Mouse (Mus musculus) MEL (cell line): ENCODE data around the gene Tmem114. TPM values are rescaled to one million over a fixed set of nuclear protein-coding genes. Genes with fewer than 3 reads are reported as not detected.

Experiments
- DNase-seq: peaks from one replicate; pipeline ENCODE4 v3.0.0; 2011; ENCODE audit warnings: low read depth, low spot score
- H3K27ac ChIP-seq: 2 replicates; pipeline ENCODE4 v1.5.1; 2012; ENCODE audit warnings: low read depth, mild to moderate bottlenecking, control low read depth, low read length, moderate library complexity; ENCODE audit not compliant: control insufficient read depth
- H3K27me3 ChIP-seq, 2 experiments: fragments of 150-350 bp in 1 of 2; sonication (generic) in 1 of 2; 2 replicates each; pipeline ENCODE4 v1.6.1; 2012; ENCODE audit warnings: low read length in 2 of 2, mild to moderate bottlenecking in 2 of 2, improper control_type of control experiment in 1 of 2, moderate library complexity in 1 of 2; ENCODE audit not compliant: insufficient read depth in 2 of 2, control insufficient read depth in 1 of 2
- H3K36me3 ChIP-seq, 2 experiments: 2 replicates each; pipeline ENCODE4 v1.6.1; 2012 to 2014; ENCODE audit warnings: low read length in 2 of 2, improper control_type of control experiment in 1 of 2, inconsistent platforms in 1 of 2, mild to moderate bottlenecking in 1 of 2; ENCODE audit not compliant: insufficient read depth in 2 of 2, control insufficient read depth in 1 of 2
- H3K4me1 ChIP-seq, 2 experiments: fragments of 150-350 bp in 1 of 2; sonication (generic) in 1 of 2; 2 replicates each; pipeline ENCODE4 v1.6.1; 2012; ENCODE audit warnings: low read length in 2 of 2, improper control_type of control experiment in 1 of 2, mild to moderate bottlenecking in 1 of 2; ENCODE audit not compliant: insufficient read depth in 2 of 2, control insufficient read depth in 1 of 2
- H3K4me3 ChIP-seq, 2 experiments: fragments of 150-350 bp in 1 of 2; sonication (generic) in 1 of 2; 2 replicates each; pipeline ENCODE4 v1.5.1; 2012; ENCODE audit warnings: low read depth in 2 of 2, low read length in 2 of 2, mild to moderate bottlenecking in 2 of 2, moderate library complexity in 2 of 2, control low read depth in 1 of 2, improper control_type of control experiment in 1 of 2; ENCODE audit not compliant: control insufficient read depth in 1 of 2, insufficient read depth in 1 of 2
- H3K79me2 ChIP-seq: 2 replicates; pipeline ENCODE4 v1.6.1; 2012; ENCODE audit warnings: mild to moderate bottlenecking, low read length, moderate library complexity; ENCODE audit not compliant: control insufficient read depth, poor library complexity, insufficient read depth
- H3K9ac ChIP-seq: 2 replicates; pipeline ENCODE4 v1.6.1; 2012; ENCODE audit warnings: low read depth, mild to moderate bottlenecking, control low read depth, low read length, moderate library complexity; ENCODE audit not compliant: control insufficient read depth, poor library complexity, severe bottlenecking
- H3K9me3 ChIP-seq: fragments of 150-350 bp; sonication (generic); replicated peaks from 2 replicates; pipeline ENCODE4 v1.6.1; 2012; ENCODE audit warnings: mild to moderate bottlenecking, low read length, improper control_type of control experiment, moderate library complexity; ENCODE audit not compliant: insufficient read depth
- BHLHE40 ChIP-seq: IDR thresholded peaks from 2 replicates; pipeline ENCODE4 v1.6.1; 2012; ENCODE audit warnings: low read depth, mild to moderate bottlenecking, inconsistent platforms, low read length, improper control_type of control experiment, borderline replicate concordance
- CHD2 ChIP-seq: IDR thresholded peaks from 2 replicates; pipeline ENCODE4 v1.6.1; 2011; ENCODE audit warnings: low read length, improper control_type of control experiment
- E2F4 ChIP-seq: IDR thresholded peaks from 2 replicates; pipeline ENCODE4 v1.6.1; 2011; ENCODE audit warnings: low read depth, low read length, improper control_type of control experiment, borderline replicate concordance
- ETS1 ChIP-seq: IDR thresholded peaks from 2 replicates; pipeline ENCODE4 v1.6.1; 2012; ENCODE audit warnings: low read depth, mild to moderate bottlenecking, inconsistent platforms, low read length, improper control_type of control experiment, moderate library complexity
- GABPA ChIP-seq: IDR thresholded peaks from 2 replicates; pipeline ENCODE4 v1.6.1; 2012; ENCODE audit warnings: low read depth, mild to moderate bottlenecking, inconsistent platforms, low read length, improper control_type of control experiment, moderate library complexity
- HCFC1 ChIP-seq: IDR thresholded peaks from 2 replicates; pipeline ENCODE4 v1.6.1; 2012; ENCODE audit warnings: low read depth, mild to moderate bottlenecking, inconsistent platforms, low read length, improper control_type of control experiment, moderate library complexity
- JUND ChIP-seq: IDR thresholded peaks from 2 replicates; pipeline ENCODE4 v1.6.1; 2011; ENCODE audit warnings: low read depth, mild to moderate bottlenecking, improper control_type of control experiment, low read length
- KAT2A ChIP-seq: conservative IDR thresholded peaks from 2 replicates; pipeline ENCODE4 v1.6.1; 2012; ENCODE audit warnings: low read depth, low read length, improper control_type of control experiment, inconsistent platforms
- MAFK ChIP-seq: IDR thresholded peaks from 2 replicates; pipeline ENCODE4 v1.6.1; 2011; ENCODE audit warnings: low read depth, mild to moderate bottlenecking, low read length, improper control_type of control experiment, borderline replicate concordance
- MAX ChIP-seq: IDR thresholded peaks from 2 replicates; pipeline ENCODE4 v1.6.1; 2011; ENCODE audit warnings: low read length, improper control_type of control experiment
- MAZ ChIP-seq: IDR thresholded peaks from 2 replicates; pipeline ENCODE4 v1.6.1; 2012; ENCODE audit warnings: low read depth, mild to moderate bottlenecking, inconsistent platforms, low read length, improper control_type of control experiment
- MEF2A ChIP-seq: IDR thresholded peaks from 2 replicates; pipeline ENCODE4 v1.6.1; 2014; ENCODE audit warnings: low read depth, mild to moderate bottlenecking, inconsistent platforms, low read length, improper control_type of control experiment; ENCODE audit not compliant: poor library complexity, insufficient replicate concordance, severe bottlenecking; ENCODE audit errors: extremely low read depth
- MXI1 ChIP-seq: IDR thresholded peaks from 2 replicates; pipeline ENCODE4 v1.6.1; 2011; ENCODE audit warnings: mild to moderate bottlenecking, low read depth, low read length, improper control_type of control experiment
- MYC ChIP-seq: IDR thresholded peaks from 2 replicates; pipeline ENCODE4 v1.6.1; 2011; ENCODE audit warnings: low read depth, mild to moderate bottlenecking, low read length, improper control_type of control experiment, moderate library complexity
- POLR2A ChIP-seq, 2 experiments: IDR thresholded peaks; 2 replicates each; pipeline ENCODE4 v1.6.1; 2011 to 2012; ENCODE audit warnings: low read length in 2 of 2, mild to moderate bottlenecking in 2 of 2, control low read depth in 1 of 2, improper control_type of control experiment in 1 of 2, low read depth in 1 of 2, moderate library complexity in 1 of 2; ENCODE audit not compliant: control insufficient read depth in 1 of 2, insufficient read depth in 1 of 2, poor library complexity in 1 of 2
- POLR2AphosphoS2 ChIP-seq: IDR thresholded peaks from 2 replicates; pipeline ENCODE4 v1.6.1; 2011; ENCODE audit warnings: low read length, improper control_type of control experiment
- POLR2AphosphoS5 ChIP-seq: IDR thresholded peaks from 2 replicates; pipeline ENCODE4 v1.6.1; 2012; ENCODE audit warnings: low read depth, borderline replicate concordance, mild to moderate bottlenecking, inconsistent platforms, low read length, moderate library complexity, mixed read lengths
- SIN3A ChIP-seq: IDR thresholded peaks from 2 replicates; pipeline ENCODE4 v1.6.1; 2012; ENCODE audit warnings: low read length, improper control_type of control experiment, inconsistent platforms
- SMC3 ChIP-seq: IDR thresholded peaks from 2 replicates; pipeline ENCODE4 v1.6.1; 2011; ENCODE audit warnings: low read depth, low read length, improper control_type of control experiment
- TAL1 ChIP-seq: IDR thresholded peaks from 2 replicates; pipeline ENCODE4 v1.6.1; 2012; ENCODE audit warnings: mild to moderate bottlenecking, inconsistent platforms, low read length, moderate library complexity, mixed read lengths
- ZMIZ1 ChIP-seq: IDR thresholded peaks from 2 replicates; pipeline ENCODE4 v1.6.1; 2012; ENCODE audit warnings: low read depth, mild to moderate bottlenecking, inconsistent platforms, low read length, improper control_type of control experiment, moderate library complexity
- ZNF384 ChIP-seq: IDR thresholded peaks from 2 replicates; pipeline ENCODE4 v1.6.1; 2012; ENCODE audit warnings: low read depth, mild to moderate bottlenecking, inconsistent platforms, low read length, improper control_type of control experiment
- polyA plus RNA-seq, 2 experiments: library from polyadenylated mRNA; stranded (reverse) in 1 of 2; unstranded in 1 of 2; fragments of >175 nt in 1 of 2; fragments of >200 nt in 1 of 2; gene quantifications; 2 replicates each; pipeline versions ENCODE4 v1.2.1 to v1.2.4; 2012; ENCODE audit warnings: low replicate concordance in 2 of 2, low read depth in 1 of 2; ENCODE audit not compliant: insufficient read length in 2 of 2, insufficient read depth in 1 of 2, missing spikeins in 1 of 2
- total RNA-seq: library from RNA; depleted of rRNA; stranded (reverse); fragments of 300-350 nt; gene quantifications from 2 replicates; pipeline ENCODE4 v1.2.3, GENCODE M21; 2012

The Tmem114 gene
- total and polyA plus RNA-seq, 3 experiments, result not detected

DNA sequence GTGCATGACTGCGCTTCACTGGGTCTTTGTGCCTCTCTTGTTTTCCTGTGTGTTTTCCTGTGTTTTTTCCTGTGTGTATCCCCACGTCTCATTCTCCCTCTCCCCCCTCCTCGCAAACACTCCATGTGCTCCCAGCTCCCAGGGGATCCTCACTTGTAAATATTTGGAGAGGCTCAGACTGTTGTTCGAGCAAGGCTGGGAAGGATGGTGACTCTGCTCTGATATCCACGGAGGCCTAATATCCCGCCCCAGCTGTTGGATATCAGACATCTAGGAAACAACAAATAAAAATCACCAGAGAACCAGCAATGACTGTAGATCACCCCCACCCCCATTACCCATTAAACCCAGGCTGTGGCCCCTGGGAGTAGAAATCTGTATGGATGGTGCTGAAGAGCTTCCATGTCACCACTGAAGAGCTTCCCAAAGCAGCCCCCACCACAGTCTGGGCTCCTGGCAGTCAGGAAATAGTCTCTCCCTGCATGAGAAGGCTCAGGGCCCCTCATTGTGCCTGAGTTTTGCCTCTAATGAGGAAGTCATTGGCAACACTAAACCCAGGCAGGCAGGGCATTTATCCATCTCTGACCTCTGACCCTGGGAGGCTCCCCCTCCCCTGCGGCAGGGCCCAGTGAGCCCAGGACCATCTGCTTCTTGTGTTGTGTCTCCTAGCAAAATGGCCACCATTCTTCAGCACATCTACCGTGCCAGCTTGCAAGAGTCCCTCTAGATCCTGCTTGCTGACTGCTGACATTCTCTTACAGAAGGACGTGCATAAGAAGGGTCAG is 23.6 kb downstream of the Tmem114 start:
- Histone ChIP-seq H3K4me3 (no peak overlapping the region), H3K36me3 (no peaks in the 10 kb centered on the region), H3K9ac (no peak overlapping the region), H3K27ac (no peak overlapping the region), H3K27me3 (no peaks in the 10 kb centered on the region), H3K9me3 (no peaks in the 10 kb centered on the region), H3K4me1 (no peaks in the 10 kb centered on the region), H3K79me2 (no peaks in the 10 kb centered on the region)
- no peak for TF ChIP-seq HCFC1
- TF ChIP-seq TAL1, result no peak
- no peak for TF ChIP-seq MAFK
- no peak for TF ChIP-seq POLR2AphosphoS5
- no peak for DNase-seq

DNA sequence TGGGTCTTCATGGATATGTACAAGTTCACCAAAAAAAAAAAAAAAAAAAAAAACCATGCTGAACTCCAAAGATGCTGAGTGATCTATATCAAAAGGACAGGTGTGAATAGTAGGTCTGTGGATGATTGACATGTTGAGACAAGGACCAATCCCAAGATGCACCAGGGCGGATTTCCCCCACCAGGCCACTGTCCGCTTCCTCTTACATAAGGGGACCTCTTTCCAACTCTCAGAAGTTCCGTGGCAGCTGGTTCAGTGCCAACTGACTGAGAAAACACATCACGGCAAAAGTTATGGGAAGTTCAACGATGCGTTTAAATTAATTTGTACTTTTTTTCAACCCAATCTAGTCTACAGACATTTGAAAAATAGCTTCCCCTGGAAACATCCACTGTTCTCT is 25.1 kb downstream of the Tmem114 start:
- TF ChIP-seq SIN3A (no peak), ETS1 (no peak), ZNF384 (no peak), POLR2A (IDR thresholded peaks at IDR 0.05; ENCODE audit: control insufficient read depth in 1 of 2, insufficient read depth in 1 of 2, low read depth in 1 of 2, low read length in 2 of 2, poor library complexity in 1 of 2) (no peak), MAX (no peak), TAL1 (no peak), JUND (no peak), MAFK (no peak), MEF2A (no peak), E2F4 (no peak), SMC3 (no peak)
- TF ChIP-seq, all 39 proteins: peak for 0

DNA sequence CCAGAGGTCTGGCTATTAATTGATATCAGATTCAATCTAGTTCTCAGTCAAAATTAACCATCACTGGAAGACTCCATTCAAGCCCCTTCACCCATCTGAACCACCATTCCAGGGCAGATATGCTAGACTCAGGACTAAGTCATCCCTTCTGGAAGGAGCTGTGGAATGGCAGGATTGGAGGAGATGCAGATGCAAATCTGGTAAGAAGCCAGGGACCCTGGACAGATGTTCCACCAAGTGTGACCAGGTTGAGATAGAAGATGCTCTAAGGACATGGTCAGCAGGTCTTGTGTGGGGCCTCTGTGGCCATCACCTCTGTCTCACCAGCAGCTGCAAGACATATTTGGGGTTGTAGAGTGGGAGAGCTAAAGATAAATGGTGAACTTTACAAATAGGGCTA is 30.0 kb downstream of the Tmem114 start:
- no peak overlapping the region for H3K9ac ChIP-seq
- H3K27ac ChIP-seq, result no peak overlapping the region
- H3K9me3 ChIP-seq, result no peaks in the 10 kb centered on the region
- H3K36me3 ChIP-seq, result no peaks in the 10 kb centered on the region
- H3K4me1 ChIP-seq, result no peaks in the 10 kb centered on the region
- DNase-seq, result no peak
- H3K79me2 ChIP-seq, result no peaks in the 10 kb centered on the region
- TF ChIP-seq MYC, result no peak
- TF ChIP-seq E2F4, result no peak
- TF ChIP-seq POLR2AphosphoS2, result no peak
- no peak for TF ChIP-seq JUND
- TF ChIP-seq MAZ, result no peak
- no peak for TF ChIP-seq BHLHE40
- TF ChIP-seq GABPA, result no peak
- TF ChIP-seq SIN3A, result no peak
- TF ChIP-seq CHD2, result no peak
- no peak for TF ChIP-seq MAX
- TF ChIP-seq SMC3, result no peak
- TF ChIP-seq KAT2A, result no peak
- TF ChIP-seq MXI1, result no peak
- no peak for TF ChIP-seq ZMIZ1
- TF ChIP-seq, all 39 proteins: peak for 0
- Histone ChIP-seq H3K27me3 (no peaks in the 10 kb centered on the region; a peak in 1 of 4 replicates), H3K4me3 (no peak overlapping the region)

More for the DNA sequence above, 25.1 kb downstream of the Tmem114 start:
- no peak overlapping the region for H3K27ac ChIP-seq
- peak; percentile 23 for DNase-seq
- no peak overlapping the region for H3K4me3 ChIP-seq
- H3K79me2 ChIP-seq, result no peaks in the 10 kb centered on the region
- no peaks in the 10 kb centered on the region for H3K9me3 ChIP-seq
- H3K4me1 ChIP-seq, result no peaks in the 10 kb centered on the region
- no peaks in the 10 kb centered on the region for H3K36me3 ChIP-seq
- H3K27me3 ChIP-seq, result no peaks in the 10 kb centered on the region
- H3K9ac ChIP-seq, result no peak overlapping the region
